Mouse (Mus musculus): ENCODE measurements around the gene Tenm2. TPM values are rescaled to one million over a fixed set of nuclear protein-coding genes. Genes with fewer than 3 reads are reported as not detected.
A peak's percentile ranks its signal among the peaks of the same experiment; 100 is the strongest.

The Tenm2 gene
- total and polyA plus RNA-seq, 2 experiments from 2014 or later, result 41.8 to 91.3 TPM

DNA sequence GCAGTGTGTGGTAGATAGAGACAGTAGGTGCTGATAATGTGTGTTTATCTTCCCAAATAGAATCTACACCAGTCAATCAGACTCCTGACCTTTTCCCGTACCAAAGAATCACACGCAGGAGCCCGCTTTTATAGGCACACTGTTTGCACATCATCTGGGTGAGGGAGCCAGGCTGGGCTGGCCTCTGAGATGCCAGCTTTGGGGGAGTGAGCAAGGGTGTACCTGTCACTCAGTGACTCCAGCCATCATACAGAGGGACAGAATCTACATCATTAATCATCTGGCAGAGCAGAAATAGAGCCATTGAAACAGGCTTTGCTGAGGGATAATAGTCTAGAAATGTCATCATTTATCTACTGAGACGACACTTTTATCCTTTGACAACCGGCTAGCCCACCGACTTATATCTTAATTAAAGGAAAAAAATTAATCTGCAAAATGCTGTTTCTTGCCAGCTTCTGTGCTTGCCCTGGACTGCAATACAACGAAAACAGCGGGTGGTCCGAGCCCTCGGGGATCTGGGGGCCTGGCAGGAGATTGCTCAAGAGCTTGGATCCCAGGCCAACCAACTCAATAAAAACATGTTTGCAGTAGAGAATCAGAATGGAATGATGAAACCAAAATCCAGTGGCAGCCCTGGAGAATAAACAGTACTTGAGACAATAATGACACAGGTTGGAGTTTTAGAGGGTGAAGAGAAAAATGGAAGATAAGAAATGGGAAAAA is 1195.1 kb downstream of the Tenm2 start:
- DNase-seq, result no peak
- ATAC-seq, result no peak
- H3K9me3 ChIP-seq (ENCODE audit: low read length), result no peaks in the 10 kb centered on the region
- no peaks in the 10 kb centered on the region for H3K27me3 ChIP-seq (ENCODE audit: insufficient read depth, low read length)
- 42% methylated on average over 10 of the region's 10 CpGs for WGBS
- H3K4me3 ChIP-seq (ENCODE audit: low read depth, low read length), result no peak overlapping the region
- no peak overlapping the region for H3K4me2 ChIP-seq (ENCODE audit: low read depth)
- no peak overlapping the region for H3K9ac ChIP-seq
- H3K36me3 ChIP-seq (ENCODE audit: insufficient read depth), result peaks cover 2% of the 10 kb centered on the region
- 0 out of 2 replicates have a peak, but pooled peaks cover 2% of the 10 kb centered on the region for H3K4me1 ChIP-seq (ENCODE audit: insufficient read depth)
- no peak for TF ChIP-seq CTCF (IDR thresholded peaks at IDR 0.05; ENCODE audit: low read depth)
- H3K27ac ChIP-seq (ENCODE audit: low read depth, low read length), result 0 out of 2 replicates have a peak overlapping the region, but pooled peaks have one; percentile 35

- Histone ChIP-seq H3K27ac (ENCODE audit: low read depth, low read length) (peak overlapping the region; percentile 54), H3K4me3 (ENCODE audit: low read depth, low read length) (no peak overlapping the region), H3K4me1 (ENCODE audit: insufficient read depth) (0 out of 2 replicates have a peak, but pooled peaks cover 2% of the 10 kb centered on the region), H3K4me2 (ENCODE audit: low read depth) (no peak overlapping the region), H3K36me3 (ENCODE audit: insufficient read depth) (peaks cover 2% of the 10 kb centered on the region), H3K27me3 (ENCODE audit: insufficient read depth, low read length) (no peaks in the 10 kb centered on the region), H3K9ac (no peak overlapping the region), H3K9me3 (ENCODE audit: low read length) (no peaks in the 10 kb centered on the region)
- TF ChIP-seq CTCF (IDR thresholded peaks at IDR 0.05; ENCODE audit: low read depth), result no peak
- DNase-seq (peak; percentile 50), ATAC-seq (peak; percentile 83)
- WGBS, result 54% methylated on average over 10 of the region's 10 CpGs
Measured at GRCm38 (mm10) chr11:36039825-36040224, 1195.9 kb downstream of the Tenm2 start.

DNA sequence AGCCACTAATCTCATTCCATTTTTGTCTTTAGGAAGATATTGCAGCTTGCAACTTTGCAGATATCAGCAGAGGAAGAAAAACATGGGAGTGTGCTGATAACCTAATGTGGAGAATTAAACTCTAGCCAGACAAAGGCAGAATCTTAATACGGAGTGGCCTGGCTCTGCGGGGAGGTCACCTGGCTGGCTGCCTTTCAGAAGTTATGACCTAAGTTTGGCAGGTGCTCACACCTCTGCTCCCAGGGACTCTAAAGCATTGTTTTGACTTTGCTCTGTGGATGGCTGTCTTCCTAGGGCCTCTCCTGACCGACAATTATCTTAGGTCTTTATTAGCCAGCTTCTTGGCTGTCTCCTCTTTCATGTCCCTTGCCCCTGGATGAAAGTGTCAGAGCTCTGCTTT is 1197.4 kb downstream of the Tenm2 start:
- H3K27me3 ChIP-seq (ENCODE audit: insufficient read depth, low read length), result no peaks in the 10 kb centered on the region
- no peak for ATAC-seq
- no peaks in the 10 kb centered on the region for H3K9me3 ChIP-seq (ENCODE audit: low read length)

GRCm38 (mm10) chr11:36037311-36037710 is 1198.5 kb downstream of the Tenm2 start:
- H3K27me3 ChIP-seq (ENCODE audit: insufficient read depth, low read length), result no peaks in the 10 kb centered on the region
- 75% methylated on average over 4 of the region's 4 CpGs for WGBS

More for the DNA sequence above, 1197.4 kb downstream of the Tenm2 start:
- H3K4me3 ChIP-seq (ENCODE audit: low read depth, low read length), result no peak overlapping the region
- 67% methylated on average over 3 of the region's 3 CpGs for WGBS
- no peak overlapping the region for H3K4me2 ChIP-seq (ENCODE audit: low read depth)
- H3K36me3 ChIP-seq (ENCODE audit: insufficient read depth), result no peaks in the 10 kb centered on the region; the same call in none of the 2 replicates
- DNase-seq, result no peak
- no peak overlapping the region for H3K9ac ChIP-seq
- H3K27ac ChIP-seq (ENCODE audit: low read depth, low read length), result no peak overlapping the region; the same call in 1 of the 2 replicates
- no peak for TF ChIP-seq CTCF (IDR thresholded peaks at IDR 0.05; ENCODE audit: low read depth)
- H3K4me1 ChIP-seq (ENCODE audit: insufficient read depth), result 0 out of 2 replicates have a peak, but pooled peaks cover 2% of the 10 kb centered on the region

GRCm38 (mm10) chr11:36036061-36036695 is 1199.6 kb downstream of the Tenm2 start:
- H3K9ac ChIP-seq, result no peak overlapping the region

More at GRCm38 (mm10) chr11:36037311-36037710, 1198.5 kb downstream of the Tenm2 start:
- Histone ChIP-seq H3K9me3 (ENCODE audit: low read length) (no peaks in the 10 kb centered on the region), H3K4me1 (ENCODE audit: insufficient read depth) (0 out of 2 replicates have a peak, but pooled peaks cover 2% of the 10 kb centered on the region), H3K4me2 (ENCODE audit: low read depth) (no peak overlapping the region), H3K27ac (ENCODE audit: low read depth, low read length) (no peak overlapping the region), H3K9ac (no peak overlapping the region), H3K36me3 (ENCODE audit: insufficient read depth) (no peaks in the 10 kb centered on the region; the same call in 1 of the 2 replicates), H3K4me3 (ENCODE audit: low read depth, low read length) (no peak overlapping the region)
- TF ChIP-seq CTCF (IDR thresholded peaks at IDR 0.05; ENCODE audit: low read depth), result no peak
- DNase-seq (no peak), ATAC-seq (no peak)

GRCm38 (mm10) chr11:36031751-36032150 is 1204.0 kb downstream of the Tenm2 start:
- Histone ChIP-seq H3K27me3 (ENCODE audit: insufficient read depth, low read length) (no peaks in the 10 kb centered on the region), H3K36me3 (ENCODE audit: insufficient read depth) (no peaks in the 10 kb centered on the region; the same call in 1 of the 2 replicates), H3K4me2 (ENCODE audit: low read depth) (no peak overlapping the region), H3K27ac (ENCODE audit: low read depth, low read length) (no peak overlapping the region), H3K4me3 (ENCODE audit: low read depth, low read length) (no peak overlapping the region), H3K9me3 (ENCODE audit: low read length) (no peaks in the 10 kb centered on the region), H3K9ac (no peak overlapping the region), H3K4me1 (ENCODE audit: insufficient read depth) (no peaks in the 10 kb centered on the region)
- ATAC-seq (no peak), DNase-seq (no peak)
- TF ChIP-seq CTCF (IDR thresholded peaks at IDR 0.05; ENCODE audit: low read depth), result no peak
- WGBS, result 32% methylated on average over 9 of the region's 9 CpGs

More at GRCm38 (mm10) chr11:36036061-36036695, 1199.6 kb downstream of the Tenm2 start:
- Histone ChIP-seq H3K36me3 (ENCODE audit: insufficient read depth) (no peaks in the 10 kb centered on the region; the same call in 1 of the 2 replicates), H3K9me3 (ENCODE audit: low read length) (no peaks in the 10 kb centered on the region), H3K4me2 (ENCODE audit: low read depth) (no peak overlapping the region), H3K27ac (ENCODE audit: low read depth, low read length) (no peak overlapping the region), H3K4me1 (ENCODE audit: insufficient read depth) (0 out of 2 replicates have a peak, but pooled peaks cover 2% of the 10 kb centered on the region), H3K27me3 (ENCODE audit: insufficient read depth, low read length) (no peaks in the 10 kb centered on the region), H3K4me3 (ENCODE audit: low read depth, low read length) (no peak overlapping the region)
- 33% methylated on average over 7 of the region's 7 CpGs for WGBS
- DNase-seq (peak; percentile 77), ATAC-seq (peak; percentile 65)
- 0 out of 2 replicates have a peak, but pooled peaks have one; percentile 3 for TF ChIP-seq CTCF (IDR thresholded peaks at IDR 0.05; ENCODE audit: low read depth)

DNA sequence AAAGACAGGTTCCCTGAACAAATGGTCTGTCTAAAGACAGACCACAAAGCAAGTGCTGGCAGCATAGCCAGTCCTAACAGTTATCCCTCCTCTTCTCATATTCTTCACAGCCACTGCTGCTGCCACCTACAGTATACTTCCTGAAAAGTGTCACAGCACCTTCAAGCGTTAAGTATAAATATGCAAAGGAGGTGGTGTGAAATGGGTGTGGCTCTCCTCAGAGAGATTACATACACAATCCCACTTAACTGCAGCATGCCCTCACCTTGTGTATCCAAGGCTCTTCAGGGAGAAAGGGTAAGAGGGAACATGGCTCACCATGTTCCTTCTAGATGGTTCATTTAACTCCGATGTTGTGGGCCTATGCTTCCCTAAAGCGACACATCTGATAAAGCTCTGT is 1215.8 kb downstream of the Tenm2 start:
- no peak overlapping the region for H3K27ac ChIP-seq (ENCODE audit: low read depth, low read length)
- TF ChIP-seq CTCF (IDR thresholded peaks at IDR 0.05; ENCODE audit: low read depth), result no peak
- H3K9me3 ChIP-seq (ENCODE audit: low read length), result no peaks in the 10 kb centered on the region
- no peak overlapping the region for H3K4me2 ChIP-seq (ENCODE audit: low read depth)
- 72% methylated on average over 3 of the region's 3 CpGs for WGBS
- no peak overlapping the region for H3K4me3 ChIP-seq (ENCODE audit: low read depth, low read length)
- DNase-seq (no peak), ATAC-seq (no peak)
- H3K36me3 ChIP-seq (ENCODE audit: insufficient read depth), result peaks cover 21% of the 10 kb centered on the region
- H3K9ac ChIP-seq, result no peak overlapping the region
- H3K4me1 ChIP-seq (ENCODE audit: insufficient read depth), result no peaks in the 10 kb centered on the region
- no peaks in the 10 kb centered on the region for H3K27me3 ChIP-seq (ENCODE audit: insufficient read depth, low read length)
